Comparison of ENCODE assay signal across 9 mouse cellular contexts in genomic region chr1:133978271-133978988, GRCm38 (mm10). TPM values are rescaled to one million over a fixed set of nuclear protein-coding genes. Genes with fewer than 3 reads are reported as not detected.
DNase-seq lines count a peak whose midpoint lies in the region; ATAC-seq and TF ChIP-seq lines count a peak whose summit lies in the region.
"Had no signal": no experiment of that assay in that cellular context is flagged by ENCODE, and none has a peak within 500 bp of the region (broad histone marks: within the 10 kb centered on the region; RNA-seq: fewer than 3 reads in every experiment).

No protein-coding gene starts in this region.

- DNase-seq in hindbrain, postnatal 0 days (ENCODE audit: low spot score), result peak; percentile 69
- no peak for DNase-seq in hindbrain, embryonic 11.5 days (ENCODE audit: low spot score)
- DNase-seq in MN1 (ENCODE audit: low spot score), result peak; percentile 80
- peak; percentile 68 to 76 for DNase-seq in cerebellum, postnatal 10 days
- DNase-seq in heart, postnatal 10 days, result peak; percentile 34 to 41
- DNase-seq in ovary, postnatal 10 days (ENCODE audit: low spot score), result no peak

- no peak for TF ChIP-seq CTCF in hindbrain, postnatal 0 days (IDR thresholded peaks at IDR 0.05; ENCODE audit: low read depth)

- H3K9me3 ChIP-seq in hindbrain, postnatal 0 days (ENCODE audit: low read length), result no peaks in the 10 kb centered on the region
- no peaks in the 10 kb centered on the region for H3K9me3 ChIP-seq in hindbrain, embryonic 11.5 days (ENCODE audit: control insufficient read depth, low read length)
- H3K9me3 ChIP-seq in stomach, embryonic 14.5 days (ENCODE audit: control insufficient read depth, low read depth, low read length), result no peaks in the 10 kb centered on the region
- H3K9me3 ChIP-seq in midbrain, embryonic 13.5 days, result no peaks in the 10 kb centered on the region

- 0 out of 2 replicates have a peak, but pooled peaks cover 5% of the 10 kb centered on the region for H3K4me1 ChIP-seq in hindbrain, postnatal 0 days (ENCODE audit: insufficient read depth, low read length)
- no peaks in the 10 kb centered on the region for H3K4me1 ChIP-seq in hindbrain, embryonic 11.5 days (replicated peaks; ENCODE audit: control insufficient read depth, insufficient read depth, low read length)
- peaks cover 6% of the 10 kb centered on the region; the same call in 1 of the 2 replicates for H3K4me1 ChIP-seq in stomach, embryonic 14.5 days (ENCODE audit: control insufficient read depth, insufficient read depth, low read length)
- 0 out of 2 replicates have a peak, but pooled peaks cover 1% of the 10 kb centered on the region for H3K4me1 ChIP-seq in midbrain, embryonic 13.5 days (replicated peaks)

- H3K36me3 ChIP-seq in hindbrain, postnatal 0 days (ENCODE audit: insufficient read depth, low read length), result no peaks in the 10 kb centered on the region
- H3K36me3 ChIP-seq in hindbrain, embryonic 11.5 days (ENCODE audit: control insufficient read depth, insufficient read depth, low read length), result no peaks in the 10 kb centered on the region
- H3K36me3 ChIP-seq in stomach, embryonic 14.5 days (ENCODE audit: control insufficient read depth, insufficient read depth, low read length), result no peaks in the 10 kb centered on the region
- H3K36me3 ChIP-seq in midbrain, embryonic 13.5 days, result no peaks in the 10 kb centered on the region

- H3K9ac ChIP-seq in hindbrain, postnatal 0 days (replicated peaks; ENCODE audit: low read length), result no peak overlapping the region
- no peak overlapping the region for H3K9ac ChIP-seq in hindbrain, embryonic 11.5 days (ENCODE audit: low read depth, low read length)
- H3K9ac ChIP-seq in stomach, embryonic 14.5 days (replicated peaks; ENCODE audit: low read depth, low read length), result no peak overlapping the region
- H3K9ac ChIP-seq in midbrain, embryonic 13.5 days (replicated peaks), result no peak overlapping the region

- peak; percentile 74 for ATAC-seq in hindbrain, postnatal 0 days
- no peak for ATAC-seq in hindbrain, embryonic 11.5 days (ENCODE audit: low FRiP score)
- ATAC-seq in stomach, embryonic 14.5 days (ENCODE audit: insufficient number of reproducible peaks, insufficient read depth, low FRiP score, low read depth), result no peak
- no peak for ATAC-seq in midbrain, embryonic 13.5 days

- H3K27me3 ChIP-seq in hindbrain, postnatal 0 days (ENCODE audit: insufficient read depth, low read length), result no peaks in the 10 kb centered on the region
- no peaks in the 10 kb centered on the region for H3K27me3 ChIP-seq in hindbrain, embryonic 11.5 days (ENCODE audit: control insufficient read depth, insufficient read depth, low read length)
- no peaks in the 10 kb centered on the region for H3K27me3 ChIP-seq in stomach, embryonic 14.5 days (ENCODE audit: control insufficient read depth, insufficient read depth, low read length)
- no peaks in the 10 kb centered on the region for H3K27me3 ChIP-seq in midbrain, embryonic 13.5 days

- H3K4me3 ChIP-seq in hindbrain, postnatal 0 days (ENCODE audit: low read length), result no peak overlapping the region
- H3K4me3 ChIP-seq in hindbrain, embryonic 11.5 days (ENCODE audit: low read depth, low read length), result no peak overlapping the region
- no peak overlapping the region for H3K4me3 ChIP-seq in stomach, embryonic 14.5 days (ENCODE audit: low read depth, low read length)
- no peak overlapping the region for H3K4me3 ChIP-seq in midbrain, embryonic 13.5 days (replicated peaks)

- H3K27ac ChIP-seq in hindbrain, postnatal 0 days, result no peak overlapping the region
- H3K27ac ChIP-seq in hindbrain, embryonic 11.5 days (ENCODE audit: low read depth, low read length), result no peak overlapping the region
- 0 out of 2 replicates have a peak overlapping the region, but pooled peaks have one; percentile 10 for H3K27ac ChIP-seq in stomach, embryonic 14.5 days (ENCODE audit: low read length)
- H3K27ac ChIP-seq in midbrain, embryonic 13.5 days, result no peak overlapping the region

- 42% methylated on average over 11 of the region's 11 CpGs for WGBS in hindbrain, postnatal 0 days
- WGBS in hindbrain, embryonic 11.5 days, result 70% methylated on average over 11 of the region's 11 CpGs
- 39% methylated on average over 11 of the region's 11 CpGs for WGBS in stomach, embryonic 14.5 days
- 72% methylated on average over 11 of the region's 11 CpGs for WGBS in midbrain, embryonic 13.5 days

- intact Hi-C loops in heart, postnatal 10 days (cut with DNase I), result no loop called here

- H3K4me2 ChIP-seq in hindbrain, postnatal 0 days (ENCODE audit: low read depth, low read length), result no peak overlapping the region
- no peak overlapping the region for H3K4me2 ChIP-seq in hindbrain, embryonic 11.5 days (replicated peaks; ENCODE audit: low read depth, low read length)
- H3K4me2 ChIP-seq in stomach, embryonic 14.5 days (replicated peaks; ENCODE audit: low read depth, low read length), result no peak overlapping the region
- no peak overlapping the region for H3K4me2 ChIP-seq in midbrain, embryonic 13.5 days (replicated peaks)

RNA-seq across cellular contexts. Expression of gene Prelp, which starts 57.2 kb away (rescaled TPM):
- total RNA-seq in hindbrain, postnatal 0 days (2014; rRNA removed), result 6.1 and 9.1 TPM in 2 replicates
- 7.1 and 8.0 TPM in 2 replicates for polyA plus RNA-seq in hindbrain, postnatal 0 days (2015; fragmentation: Nextera tagmentation; extraction: Ambion mirVana)
- polyA plus RNA-seq in hindbrain, embryonic 11.5 days (2014; fragmentation: Nextera tagmentation; extraction: Ambion mirVana), result 3.2 and 3.3 TPM in 2 replicates
- 10 to 100 TPM; 27.2 TPM for total RNA-seq in heart, postnatal 10 days (2021)
- 0.91 and 1.6 TPM in 2 replicates for polyA plus RNA-seq in stomach, embryonic 14.5 days (2014; fragmentation: Nextera tagmentation; extraction: Ambion mirVana)
- 4.4 and 6.5 TPM in 2 replicates for polyA plus RNA-seq in midbrain, embryonic 13.5 days (2015; fragmentation: Nextera tagmentation; extraction: Ambion mirVana)
- total RNA-seq: MEL had no signal

RNA-seq across cellular contexts. Expression of gene Fmod, which starts 58.6 kb away (rescaled TPM):
- total RNA-seq in hindbrain, postnatal 0 days (2014; rRNA removed), result 10.6 and 16.3 TPM in 2 replicates
- 17.0 and 21.8 TPM in 2 replicates for polyA plus RNA-seq in hindbrain, postnatal 0 days (2015; fragmentation: Nextera tagmentation; extraction: Ambion mirVana)
- 7.0 and 10.1 TPM in 2 replicates for polyA plus RNA-seq in hindbrain, embryonic 11.5 days (2014; fragmentation: Nextera tagmentation; extraction: Ambion mirVana)
- 10 to 100 TPM; 18.1 to 25.8 TPM for total RNA-seq in heart, postnatal 10 days (2021)
- 7.2 and 7.6 TPM in 2 replicates for polyA plus RNA-seq in stomach, embryonic 14.5 days (2014; fragmentation: Nextera tagmentation; extraction: Ambion mirVana)
- polyA plus RNA-seq in midbrain, embryonic 13.5 days (2015; fragmentation: Nextera tagmentation; extraction: Ambion mirVana), result 5.5 and 5.7 TPM in 2 replicates
- total RNA-seq: MEL had no signal

Comparison
In these comparisons a context has a peak if more than half of its experiments do, and no peak if none do; other contexts are left out.
1. DNase-seq: peak in hindbrain, postnatal 0 days (single experiment), MN1 (single experiment), cerebellum, postnatal 10 days (2 of 2) and heart, postnatal 10 days (2 of 2); none in hindbrain, embryonic 11.5 days (single experiment) and ovary, postnatal 10 days (single experiment).